Mouse (Mus musculus) left cerebral cortex, postnatal 25 days (tissue): ENCODE results near the gene Nkg7. TPM values are rescaled to one million over a fixed set of nuclear protein-coding genes. Genes with fewer than 3 reads are reported as not detected.

Experiments
- DNase-seq, 2 experiments: peaks; one replicate each; pipeline ENCODE4 v3.0.0; 2022; ENCODE audit warnings: low spot score in 2 of 2, mixed read lengths in 1 of 2
- intact Hi-C: fragments of 180-260 bp; cut with DNase I; formaldehyde crosslinking; loops from one replicate; pipeline ENCODE4 v1.15.1; 2025
- microRNA-seq, 2 experiments: library from miRNA; unstranded; fragments of <30 nt; microRNA quantifications; one replicate each; pipeline ENCODE4 v1.2.0; 2022
- total RNA-seq, 2 experiments: library from RNA; stranded (reverse); gene quantifications; 2 replicates each; pipeline ENCODE4 v1.2.3; 2021

Nkg7 gene
- total RNA-seq, 2 experiments from 2014 or later = not detected

- DNase-seq = no peak
- intact Hi-C loops = no loop called here
Measured at GRCm38 (mm10) chr7:43482090-43482716, 45.3 kb downstream of the Nkg7 start.

DNA sequence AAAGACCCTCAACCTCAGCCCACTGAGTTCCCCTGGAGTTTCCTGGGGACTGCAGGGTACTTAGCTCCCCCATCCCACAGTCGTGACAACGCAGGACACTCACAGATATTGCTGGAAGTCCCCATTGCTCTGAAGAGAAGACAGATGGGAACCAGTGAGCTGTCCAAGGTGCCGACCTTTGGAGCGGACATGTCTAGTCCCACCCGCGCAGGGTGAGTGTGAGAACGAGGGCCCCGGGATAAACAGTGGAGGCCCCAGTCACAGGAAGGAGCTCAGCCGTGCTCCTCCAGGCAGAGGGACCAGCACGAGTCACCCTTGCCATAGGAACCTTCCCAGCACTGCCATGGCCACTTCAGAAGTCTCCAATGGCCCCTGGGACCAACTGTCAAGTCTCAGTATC is 46.4 kb downstream of the Nkg7 start:
- intact Hi-C loops = no loop called here
- no peak for DNase-seq

Small RNA genes within 50 kb of the gene (microRNA-seq; reads per million reads assigned to microRNA genes)
- gene Mir7051 = 0 to 2.0 reads per million in 2 experiments

Other genes starting within 250 kb of the Nkg7 start
- 10 to 100 TPM; 21.0 to 21.9 TPM for gene Zfp715, start 123.8 kb upstream of the Nkg7 start, total RNA-seq
- under 1 TPM; 0.34 to 0.44 TPM for gene Siglecf, start 85.7 kb upstream of the Nkg7 start, total RNA-seq
- gene Siglecg, start 28.9 kb upstream of the Nkg7 start, total RNA-seq = under 1 TPM in 1 of 2 experiments, not detected in 1; 0.69 TPM
- gene Lim2, start 9.4 kb upstream of the Nkg7 start, total RNA-seq = not detected
- not detected for gene Cldnd2, start 3.7 kb downstream of the Nkg7 start, total RNA-seq
- 10 to 100 TPM; 52.2 to 59.1 TPM for gene Etfb, start 7.0 kb downstream of the Nkg7 start, total RNA-seq
- gene Gm45233, start 7.1 kb downstream of the Nkg7 start, total RNA-seq = under 1 TPM in 1 of 2 experiments, not detected in 1; 0.53 TPM
- 1 to 10 TPM; 2.0 to 2.8 TPM for gene Vsig10l, start 26.1 kb downstream of the Nkg7 start, total RNA-seq
- gene Iglon5, start 53.0 kb downstream of the Nkg7 start, total RNA-seq = 10 to 100 TPM; 28.4 to 28.9 TPM
- gene 4931406B18Rik, start 68.9 kb downstream of the Nkg7 start, total RNA-seq = not detected
- gene Cd33, start 107.4 kb downstream of the Nkg7 start, total RNA-seq = 1 to 10 TPM; 4.4 to 5.1 TPM
- 1 to 10 TPM; 3.8 to 4.7 TPM for gene Zfp658, start 125.2 kb downstream of the Nkg7 start, total RNA-seq
- 10 to 100 TPM; 15.0 to 17.1 TPM for gene Zfp719, start 142.5 kb downstream of the Nkg7 start, total RNA-seq
- gene Zfp819, start 170.1 kb downstream of the Nkg7 start, total RNA-seq = under 1 TPM in 1 of 2 experiments, not detected in 1; 0.37 TPM
- not detected for gene Ceacam18, start 197.6 kb downstream of the Nkg7 start, total RNA-seq
- gene Siglece, start 223.1 kb downstream of the Nkg7 start, total RNA-seq = 1 to 10 TPM; 1.1 to 1.3 TPM
- 1 to 10 TPM; 7.5 to 8.7 TPM for gene Ctu1, start 234.9 kb downstream of the Nkg7 start, total RNA-seq